Mouse (Mus musculus) layer of hippocampus, adult 9-10 months (tissue): ENCODE measurements around the gene Vmn1r165.
"Not testable (repeated sequence)": the region's sequence is repeated elsewhere in the genome, so short reads cannot be mapped to it uniquely, and the experiment has no call there.

Experiments used
- DNase-seq: peaks from one replicate; pipeline ENCODE4 v3.0.0; 2022; ENCODE audit warnings: low spot score

Vmn1r165 gene

DNA sequence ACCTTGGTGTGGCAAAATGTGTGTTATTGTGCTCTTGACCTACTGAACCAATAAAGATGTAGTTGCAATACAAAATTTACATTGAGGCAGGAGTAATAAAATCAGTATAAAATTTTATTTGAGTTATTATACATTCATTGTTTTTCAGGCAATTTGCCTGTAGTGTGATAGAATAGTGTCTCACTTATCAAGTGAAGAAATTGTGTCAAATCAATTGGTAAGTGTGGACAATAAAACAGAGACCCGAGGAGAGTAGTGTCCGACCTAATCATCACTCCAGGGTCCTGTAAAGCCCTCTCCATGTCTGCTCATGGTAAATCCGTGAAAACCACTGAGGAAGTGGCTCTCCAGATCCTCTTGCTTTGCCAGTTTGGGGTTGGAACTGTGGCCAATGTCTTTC is at the start of gene Vmn1r165:
Gene Vmn1r165, plus strand, starts transcription at position 301 of the 400 bp plus-strand sequence.
- not testable (repeated sequence) for DNase-seq

DNA sequence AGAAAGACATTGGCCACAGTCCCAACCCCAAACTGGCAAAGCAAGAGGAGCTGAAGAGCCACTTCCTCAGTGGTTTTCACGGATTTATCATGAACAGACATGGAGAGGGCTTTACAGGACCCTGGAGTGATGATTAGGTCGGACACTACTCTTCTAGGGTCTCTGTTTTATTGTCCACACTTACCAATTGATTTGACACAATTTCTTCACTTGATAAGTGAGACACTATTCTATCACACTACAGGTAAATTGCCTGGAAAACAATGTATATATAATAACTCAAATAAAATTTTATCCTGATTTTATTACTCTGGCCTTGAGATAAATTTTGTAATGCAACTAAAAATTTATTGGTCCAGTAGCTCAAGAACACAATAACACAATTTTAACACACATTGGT is 34.5 kb downstream of the Vmn1r165 start, which contains the start of gene Vmn1r166:
Gene Vmn1r166, minus strand, starts transcription at position 101 of the 400 bp plus-strand sequence.
- DNase-seq = not testable (repeated sequence)
